Mouse (Mus musculus) activated CD4-positive, CD25-positive, alpha-beta regulatory T cell, adult 4 months (primary cell): ENCODE measurements at regions not wholly inside any gene's neighbourhood (a gene's known extent, or its start where the extent isn't known, plus 50 kb on each side); places are given as distances from the start of the nearest gene placed in this dataset.
"Not testable (repeated sequence)": the region's sequence is repeated elsewhere in the genome, so short reads cannot be mapped to it uniquely, and the experiment has no call there.

Experiments used
- ATAC-seq: one replicate; pipeline ENCODE4 v1.8.0; 2017

DNA sequence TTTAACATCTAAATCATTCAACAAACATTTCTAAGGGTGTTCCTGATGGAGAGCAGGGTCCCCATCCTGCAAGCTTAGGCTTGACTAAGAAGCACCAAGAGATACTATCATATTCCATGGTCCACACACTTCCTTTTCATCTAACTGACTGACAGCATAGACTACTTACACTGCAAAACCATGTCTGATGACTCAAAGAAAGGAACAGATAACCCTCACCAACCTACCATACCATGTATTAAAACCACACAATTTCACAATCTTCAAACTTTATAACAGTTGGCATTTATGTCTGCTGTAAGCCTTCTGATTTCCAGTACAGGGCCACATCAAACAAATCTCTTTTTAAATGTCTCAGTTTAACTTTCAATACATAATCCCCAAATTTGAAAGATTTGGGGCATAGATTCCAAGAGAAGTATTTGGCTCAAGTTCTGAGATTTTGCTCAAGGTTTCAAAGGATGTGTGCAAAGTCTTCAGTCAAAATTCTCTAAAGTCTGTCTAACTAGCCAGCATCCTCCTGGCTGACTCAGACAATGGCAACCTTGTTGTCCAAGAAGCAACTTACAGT, 962.0 kb downstream of the Ttll7 start:
- no peak for ATAC-seq

DNA sequence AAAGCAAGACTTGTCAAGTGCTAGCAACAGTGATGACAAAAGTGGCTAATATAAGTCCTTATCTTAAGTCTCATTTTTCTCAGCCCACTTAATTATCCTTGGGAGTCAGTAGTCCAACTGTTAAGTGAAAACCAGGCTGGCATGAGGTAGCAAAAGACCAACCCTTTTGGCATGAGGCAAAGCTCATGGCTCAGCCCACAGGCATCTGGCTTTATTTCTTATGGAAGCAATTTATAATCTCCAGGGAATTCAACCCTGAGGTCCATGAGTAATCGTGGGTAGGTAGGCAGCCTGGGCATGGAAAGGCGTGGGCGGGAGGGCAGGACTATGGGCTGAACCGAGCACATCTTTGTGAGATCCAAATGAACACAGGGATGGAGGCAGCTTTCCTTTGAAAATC, 950.4 kb downstream of the Ttll7 start:
- no peak for ATAC-seq

DNA sequence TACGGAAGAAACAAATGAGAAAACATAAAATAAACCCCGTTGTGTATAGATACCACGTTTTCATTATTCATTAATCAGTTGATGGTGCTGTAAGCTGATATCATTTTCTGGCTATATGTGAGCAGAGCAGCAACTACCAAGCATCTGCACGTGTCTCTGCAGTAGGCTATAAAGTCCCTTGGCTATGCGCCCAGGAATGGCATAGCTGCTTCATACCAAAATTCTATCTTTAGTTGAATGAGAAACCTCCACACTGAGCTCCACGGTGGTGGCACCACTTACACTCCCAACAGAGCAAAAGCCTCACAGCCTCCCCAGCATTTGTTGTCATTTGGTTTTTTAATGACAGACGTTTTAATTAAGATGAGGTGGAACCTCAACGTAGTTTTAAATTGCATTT, 944.4 kb downstream of the Ttll7 start:
- ATAC-seq: no peak

DNA sequence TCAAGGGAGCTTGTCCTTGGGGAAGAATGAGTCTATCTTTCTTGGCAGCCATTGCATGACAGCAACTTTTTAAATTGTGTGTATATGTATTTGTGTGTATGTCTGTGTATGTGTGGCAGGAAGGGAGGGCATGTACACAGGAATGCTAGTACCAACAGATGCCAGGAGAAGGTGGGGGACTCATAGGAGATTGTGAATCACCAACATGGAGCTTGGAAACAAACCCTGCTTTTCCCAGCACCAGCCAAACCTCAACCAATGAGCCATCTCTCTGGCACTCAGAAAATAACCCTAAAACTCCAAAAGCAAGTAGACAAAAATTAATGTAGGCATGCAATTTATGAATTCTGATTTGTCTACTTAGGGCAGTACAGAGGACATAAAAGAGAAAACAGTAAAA, 942.9 kb downstream of the Ttll7 start:
- no peak for ATAC-seq

DNA sequence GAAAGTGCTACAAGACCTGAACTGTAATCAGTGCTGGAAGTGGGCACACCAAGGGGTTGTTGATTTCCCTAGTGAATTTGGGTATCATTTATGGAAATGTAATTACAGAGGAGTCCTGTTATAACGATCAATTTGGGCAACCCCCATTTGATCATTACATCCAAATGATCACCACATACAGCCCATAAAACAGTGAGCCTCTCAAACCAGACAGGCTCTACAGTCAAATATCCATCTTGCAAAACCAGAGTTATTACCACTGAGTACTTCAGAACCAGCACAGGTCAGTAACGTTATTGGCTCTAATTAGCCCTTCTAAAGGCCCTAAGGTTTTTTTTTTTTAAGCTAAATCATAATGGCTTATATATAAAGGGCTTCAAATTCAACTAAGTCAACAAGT, 934.4 kb downstream of the Ttll7 start:
- no peak for ATAC-seq

DNA sequence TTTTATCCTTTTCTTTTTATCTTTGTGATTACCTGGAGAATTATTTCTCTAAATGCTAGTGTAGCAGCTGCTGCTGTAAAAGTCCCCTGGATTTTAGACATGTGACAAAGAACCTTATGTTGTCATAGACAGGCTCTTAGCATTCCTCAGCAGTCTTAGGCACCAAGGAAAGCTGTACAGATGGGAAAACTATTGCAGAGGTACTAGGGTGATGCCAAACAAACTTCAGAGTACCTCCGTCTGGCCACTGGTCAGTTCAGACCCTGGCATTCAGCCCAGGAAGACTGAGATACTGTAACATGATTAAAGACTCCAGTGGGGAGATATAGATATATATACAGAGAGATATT, 898.6 kb downstream of the Ttll7 start:
- no peak for ATAC-seq

DNA sequence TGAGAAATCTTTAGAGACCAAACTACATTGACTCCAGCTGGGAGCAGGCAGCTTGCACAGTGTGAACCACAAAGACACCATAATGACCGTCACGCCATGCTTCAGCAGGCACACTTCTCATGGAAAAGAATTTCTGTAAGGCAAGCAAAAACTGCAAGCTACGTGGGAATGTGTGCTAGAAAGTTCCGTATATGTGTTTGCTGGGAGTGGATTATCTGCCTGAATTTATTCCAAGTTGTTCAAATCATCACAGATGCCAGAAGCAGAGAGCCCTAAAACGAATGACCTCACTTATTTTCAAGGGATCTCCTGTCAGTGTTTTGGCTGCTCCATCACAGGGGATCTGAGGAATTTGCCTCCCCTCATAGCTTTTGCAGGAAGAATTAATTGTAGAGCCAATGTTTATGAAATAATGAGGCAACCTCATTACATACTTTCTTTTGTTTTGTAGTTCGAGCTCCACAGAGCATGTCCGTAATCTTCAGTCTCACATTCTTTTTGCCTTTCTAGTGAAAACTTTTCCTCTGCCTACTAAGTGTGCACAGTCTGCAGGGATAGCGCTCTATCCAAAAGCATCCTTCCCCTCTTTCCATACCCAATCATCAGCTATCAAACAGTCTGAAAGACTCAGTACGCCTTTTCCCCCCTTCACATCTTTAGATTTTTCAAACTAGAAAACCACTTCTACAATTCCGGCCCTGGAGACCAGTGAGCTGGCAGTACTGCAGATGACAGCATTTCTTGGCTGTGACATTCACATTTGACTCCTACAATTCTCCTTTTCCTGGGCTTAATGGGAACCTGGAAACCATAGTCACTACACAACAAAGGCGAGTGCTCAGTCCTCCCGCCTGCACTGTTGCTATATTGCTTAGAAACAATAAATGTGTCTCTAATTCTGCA, 898.0 kb downstream of the Ttll7 start:
- ATAC-seq: no peak

DNA sequence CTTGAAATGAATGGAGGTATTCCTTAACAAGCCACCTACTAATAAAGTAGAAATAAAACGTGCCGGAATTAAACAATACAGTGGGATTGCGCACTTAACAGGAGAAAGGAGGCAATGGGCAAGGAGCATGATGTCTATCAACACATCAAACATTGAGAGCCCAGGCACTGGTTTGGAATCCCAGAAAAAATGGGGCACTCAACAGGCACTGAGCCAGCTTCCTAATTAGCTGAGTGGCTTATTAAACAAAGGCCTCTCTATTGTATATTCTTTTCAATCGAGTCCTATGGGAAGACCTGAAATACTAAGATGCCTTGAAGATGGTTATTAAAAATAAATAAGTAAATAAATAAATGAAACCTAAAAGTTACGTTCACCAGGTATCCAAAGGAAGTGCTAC, 897.3 kb downstream of the Ttll7 start:
- ATAC-seq: no peak

DNA sequence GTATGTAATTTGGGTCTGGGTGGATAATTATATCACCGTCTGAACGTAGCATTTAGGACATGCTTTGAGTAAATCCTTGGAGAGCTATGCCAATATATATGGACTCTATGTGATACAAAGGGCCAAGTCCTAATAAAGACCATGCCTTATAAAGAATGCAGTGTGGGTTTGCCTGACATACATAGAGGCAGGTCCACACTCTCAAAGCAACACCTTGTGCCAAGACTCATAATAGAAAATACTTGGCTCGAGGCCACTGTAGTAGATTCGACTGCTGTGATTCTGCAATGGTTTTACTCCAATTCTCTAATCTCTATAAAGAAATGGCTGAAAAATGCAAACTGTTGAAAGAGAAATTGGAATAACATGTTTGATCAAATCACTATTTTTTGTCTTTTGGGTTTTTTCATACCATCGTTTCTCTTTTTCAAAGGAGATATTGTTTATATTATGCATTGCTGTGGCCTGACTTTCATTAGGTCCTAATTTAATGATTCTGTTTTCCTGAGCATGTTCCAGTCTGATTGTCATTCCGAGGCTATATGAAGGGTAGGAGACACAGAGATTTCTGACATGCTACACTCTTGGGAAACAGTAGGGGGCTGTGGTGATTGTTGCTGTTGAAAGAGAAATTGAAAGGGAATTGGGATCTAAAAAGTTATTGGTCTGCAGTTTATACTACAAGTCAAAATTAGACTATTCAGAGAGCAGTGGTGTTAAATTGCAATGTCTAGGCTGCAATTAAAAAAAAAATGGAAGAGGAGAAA, 884.7 kb downstream of the Ttll7 start:
- ATAC-seq: no peak

DNA sequence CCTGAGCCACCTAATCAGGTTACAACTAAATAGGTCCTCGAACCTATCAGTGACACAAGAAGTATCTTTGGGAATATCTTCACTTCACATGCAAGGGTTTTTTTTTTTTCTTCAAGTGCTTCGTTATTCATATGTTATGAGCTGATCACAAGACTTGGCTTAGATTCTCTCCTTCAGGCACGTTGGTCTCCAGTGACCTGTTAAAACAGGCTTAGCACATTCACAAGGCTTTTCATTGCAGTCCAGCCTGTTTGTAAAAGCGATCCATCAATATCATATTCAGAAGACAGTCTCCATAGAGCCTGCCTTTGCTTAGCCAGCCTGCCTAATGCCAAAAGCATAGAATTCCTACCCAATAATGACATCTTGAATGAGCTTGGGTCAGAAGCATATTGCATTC, 864.2 kb downstream of the Ttll7 start:
- ATAC-seq: no peak

DNA sequence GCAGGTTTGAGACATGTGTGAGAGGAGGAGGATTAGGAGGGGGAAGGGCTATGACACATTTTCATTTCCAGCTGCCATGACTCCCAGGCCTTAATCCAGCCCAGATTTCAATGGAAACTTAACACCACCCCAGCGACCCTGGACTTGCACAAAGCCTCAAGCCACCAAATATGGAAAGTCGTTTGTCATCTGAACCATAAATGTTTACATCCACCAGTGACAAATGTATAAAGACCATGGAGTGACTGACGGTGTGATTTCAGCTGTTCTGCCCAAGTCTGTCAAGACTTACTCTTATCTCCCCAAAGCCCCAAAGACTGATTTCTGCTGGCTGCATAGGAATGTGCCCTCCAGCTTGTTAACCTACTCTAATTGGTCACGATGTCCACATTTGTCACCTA, 855.2 kb downstream of the Ttll7 start:
- ATAC-seq: no peak

DNA sequence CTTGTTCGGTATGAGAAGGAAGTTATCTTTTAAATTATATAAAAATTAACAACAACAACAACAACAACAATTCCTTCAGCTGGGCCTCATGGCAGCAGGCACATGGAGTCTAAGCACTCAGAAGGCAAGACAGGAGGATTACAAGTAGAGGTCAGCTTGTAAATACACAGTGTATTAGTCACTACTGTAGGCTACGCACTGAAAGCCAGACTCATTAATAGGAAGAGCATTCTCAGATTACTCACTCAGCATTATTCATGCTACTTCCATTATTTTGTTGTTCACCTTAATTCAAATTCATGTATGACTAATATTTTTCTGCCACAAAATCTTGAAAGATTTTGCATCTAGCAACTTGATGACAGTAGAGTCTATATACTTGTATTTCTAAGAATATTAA, 831.6 kb downstream of the Ttll7 start:
- ATAC-seq: no peak

DNA sequence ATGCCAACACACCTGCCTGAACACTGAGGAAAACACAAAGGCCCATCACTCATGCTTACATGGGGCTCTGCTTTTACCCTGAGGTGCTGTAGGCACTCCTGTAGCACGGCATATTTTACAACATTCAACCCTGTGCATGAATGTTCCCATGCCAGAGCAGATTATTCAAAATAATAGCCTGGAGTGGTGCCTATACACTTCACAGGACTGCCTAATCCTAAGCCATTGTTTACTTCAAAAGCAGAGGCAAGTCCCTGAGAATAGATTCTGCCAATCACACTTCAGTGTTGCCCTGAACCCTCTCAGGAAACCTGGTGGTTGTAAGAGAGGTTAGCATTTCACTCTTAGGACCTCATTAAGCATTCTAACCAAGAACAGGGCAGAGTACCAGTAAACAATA, 828.1 kb downstream of the Ttll7 start:
- ATAC-seq: no peak

DNA sequence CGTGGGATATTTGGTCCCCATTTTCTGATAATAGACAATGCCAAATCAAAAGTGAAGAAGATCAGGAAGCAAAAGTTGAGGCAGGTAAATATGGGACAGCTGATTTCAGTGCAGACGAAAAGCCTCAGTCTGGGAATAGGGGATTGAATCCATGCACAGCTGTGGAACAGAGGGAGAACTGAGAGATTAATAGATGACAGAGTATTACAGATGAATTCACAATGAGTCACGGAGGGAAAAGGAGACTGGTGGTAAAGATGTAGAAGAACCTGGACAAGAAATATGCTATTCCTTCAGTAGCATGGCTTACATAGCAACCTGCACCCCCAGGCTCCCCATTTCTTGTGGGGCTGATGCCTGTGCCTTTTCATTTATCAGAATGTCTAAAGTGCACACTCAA, 810.4 kb downstream of the Ttll7 start:
- no peak for ATAC-seq

DNA sequence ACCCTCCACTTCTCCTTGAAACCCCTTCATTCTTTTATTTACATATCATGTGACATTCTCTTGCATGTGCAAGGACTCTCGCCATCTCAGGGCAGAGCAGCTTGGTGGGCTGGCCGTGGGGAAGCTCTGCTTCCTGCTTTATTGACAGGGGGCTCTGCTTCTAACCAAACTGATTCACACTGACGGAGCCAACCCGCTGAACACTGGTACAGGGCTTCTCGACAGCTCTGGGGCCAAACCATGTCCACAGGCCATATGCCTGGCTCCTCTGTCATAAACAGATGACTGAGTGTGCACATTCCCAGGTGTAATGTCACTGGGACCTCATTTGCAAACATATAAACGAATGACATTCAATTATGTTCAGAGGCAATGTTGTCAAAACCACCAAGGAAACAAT, 800.7 kb downstream of the Ttll7 start:
- ATAC-seq: no peak

DNA sequence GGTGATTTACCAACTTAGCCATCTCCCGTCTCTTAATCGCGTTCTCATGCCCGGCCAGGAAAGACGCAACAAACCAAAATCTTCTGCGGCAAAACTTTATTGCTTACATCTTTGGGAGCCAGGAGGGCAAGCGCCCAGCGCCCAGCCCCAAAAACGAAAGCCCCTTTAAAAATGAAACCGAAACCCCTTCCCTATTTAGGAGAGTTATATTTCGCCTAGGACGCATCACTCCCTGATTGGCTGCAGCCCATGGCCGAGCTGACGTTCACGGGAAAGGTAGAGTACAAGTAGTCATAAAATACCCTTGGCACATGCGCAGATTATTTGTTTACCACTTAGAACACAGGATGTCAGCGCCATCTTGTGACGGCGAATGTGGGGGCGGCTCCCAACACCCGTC, 783.3 kb downstream of the Ttll7 start:
- ATAC-seq: not testable (repeated sequence)

DNA sequence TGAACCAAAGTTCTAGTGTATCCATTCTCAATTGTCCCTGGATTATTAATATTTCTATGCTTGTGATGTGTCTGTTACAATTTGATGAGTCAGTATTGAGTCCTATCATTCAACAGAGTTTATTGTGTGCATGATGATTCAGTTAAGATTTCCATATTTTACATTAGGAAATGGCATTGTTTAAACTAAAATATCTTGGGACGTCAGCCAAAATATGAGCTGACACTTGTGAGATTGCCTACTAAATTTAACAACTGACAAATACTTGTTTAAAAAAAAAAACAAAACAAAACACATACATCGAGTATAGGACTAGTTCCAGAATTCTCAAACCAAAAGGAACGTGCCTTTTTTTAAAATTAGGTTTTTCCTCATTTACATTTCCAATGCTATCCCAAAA, 779.0 kb downstream of the Ttll7 start:
- ATAC-seq: no peak

DNA sequence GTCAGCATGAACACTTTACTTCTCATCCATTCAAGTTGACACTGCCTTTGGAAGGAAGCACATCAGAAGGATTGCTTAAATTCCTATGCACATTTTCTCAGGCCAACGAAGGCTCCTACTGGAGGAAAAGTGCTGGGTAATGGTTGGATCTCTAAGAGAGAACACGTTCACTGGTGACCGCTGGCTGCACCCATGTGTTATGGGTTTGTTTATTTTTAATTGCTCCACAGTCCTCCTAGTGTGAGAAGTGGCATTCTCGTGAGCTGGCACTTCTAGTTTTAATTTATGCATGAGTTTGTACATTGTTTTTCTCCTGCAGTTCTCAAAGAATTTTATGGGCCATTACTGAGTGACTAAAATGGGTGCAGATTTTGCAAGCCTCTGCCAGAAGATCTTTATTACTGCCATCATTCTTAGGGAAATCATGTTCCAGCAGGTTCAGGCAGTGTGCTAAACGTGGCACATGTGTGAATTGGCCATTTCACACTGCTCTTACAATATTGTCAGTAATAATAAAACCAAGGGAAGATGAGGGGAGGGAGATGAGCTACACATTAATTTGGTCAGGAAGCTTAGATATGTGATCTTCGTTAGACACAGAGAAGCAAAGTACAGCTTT, 731.6 kb downstream of the Ttll7 start:
- ATAC-seq: no peak

DNA sequence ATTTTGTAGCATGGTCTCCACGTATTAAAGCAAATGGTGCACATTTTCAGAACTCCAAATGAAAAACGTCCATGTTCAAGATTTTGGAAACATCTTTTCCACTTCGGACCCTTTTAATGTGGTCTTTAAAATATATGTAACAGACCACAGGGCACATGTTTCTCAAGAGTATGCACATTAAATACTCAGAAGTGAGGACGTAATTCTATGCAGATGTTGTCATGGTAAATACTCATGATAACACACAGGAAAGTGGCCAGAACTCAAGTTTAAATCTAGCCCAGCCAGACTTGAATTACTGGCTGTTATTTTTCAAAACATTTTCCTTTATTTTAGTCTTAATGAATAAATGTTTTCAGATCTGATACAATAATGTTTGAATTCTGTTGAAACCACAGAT, 719.7 kb downstream of the Ttll7 start:
- ATAC-seq: no peak

DNA sequence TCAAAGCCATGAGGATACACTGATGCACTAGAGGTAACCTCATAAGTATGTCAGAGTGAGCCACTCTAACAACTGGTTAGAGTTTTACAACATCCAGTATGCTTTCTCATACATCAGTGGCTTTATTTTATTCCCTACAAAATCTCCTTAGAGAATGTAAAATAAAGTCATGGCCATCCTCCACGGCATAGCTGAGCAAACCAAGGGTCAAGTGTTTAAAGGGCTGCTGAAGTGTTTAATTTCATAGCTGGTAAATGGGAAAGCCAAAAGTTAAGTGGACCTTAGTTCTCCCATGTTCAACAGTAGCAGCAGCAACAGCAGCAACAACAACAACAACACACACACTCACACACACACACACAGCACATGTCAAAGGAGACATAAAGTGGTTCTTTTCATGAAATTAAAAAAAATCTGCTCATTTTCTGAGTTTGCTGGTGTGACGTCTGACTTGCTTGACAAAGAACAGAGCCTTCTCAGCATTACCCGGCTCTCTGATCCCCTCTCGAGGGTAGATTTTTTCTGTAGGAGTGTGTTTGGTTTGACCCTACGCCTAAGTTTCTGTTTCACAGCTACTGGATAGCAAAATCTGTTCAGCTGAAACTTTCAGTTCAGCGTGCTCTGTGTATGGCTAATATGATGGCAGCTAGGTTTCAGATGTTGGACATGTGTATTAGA, 693.3 kb downstream of the Ttll7 start:
- ATAC-seq: no peak

DNA sequence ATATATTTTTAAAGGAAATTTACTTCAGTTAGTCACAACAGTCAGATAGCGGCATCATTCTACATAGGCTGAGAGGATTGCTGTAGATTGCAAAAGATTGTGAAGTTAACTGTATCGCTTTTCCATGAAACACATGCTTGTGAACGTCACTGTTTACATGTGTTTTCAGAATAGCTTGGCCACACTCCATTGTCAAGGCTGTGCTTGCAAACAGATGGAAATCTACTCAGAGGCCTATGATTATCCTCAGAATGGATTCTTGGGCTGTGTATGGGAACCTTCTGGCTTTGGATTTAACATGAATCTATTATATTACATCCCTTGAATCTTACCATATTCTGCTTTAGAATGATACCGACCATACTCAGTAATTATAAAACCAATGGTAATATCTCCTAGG, 690.1 kb downstream of the Ttll7 start:
- ATAC-seq: no peak

DNA sequence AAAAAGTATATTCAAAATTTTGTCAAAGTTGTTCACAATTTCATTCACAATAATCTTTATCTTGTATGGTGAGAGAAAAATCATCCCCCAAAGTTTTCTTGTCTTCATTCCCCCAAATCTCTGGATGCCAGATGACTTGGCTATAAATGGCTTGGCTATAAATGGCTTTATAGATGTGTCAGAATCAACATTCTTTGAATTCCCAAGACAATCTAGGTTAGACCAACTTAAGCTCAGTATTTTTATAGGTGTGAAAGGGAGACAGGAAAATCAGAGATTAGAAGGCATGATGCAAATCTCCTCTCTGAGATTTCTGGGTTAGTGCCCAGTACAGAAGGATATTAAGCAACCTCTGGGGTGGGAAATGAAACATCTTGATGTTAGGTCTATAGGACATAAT, 685.4 kb downstream of the Ttll7 start:
- no peak for ATAC-seq

DNA sequence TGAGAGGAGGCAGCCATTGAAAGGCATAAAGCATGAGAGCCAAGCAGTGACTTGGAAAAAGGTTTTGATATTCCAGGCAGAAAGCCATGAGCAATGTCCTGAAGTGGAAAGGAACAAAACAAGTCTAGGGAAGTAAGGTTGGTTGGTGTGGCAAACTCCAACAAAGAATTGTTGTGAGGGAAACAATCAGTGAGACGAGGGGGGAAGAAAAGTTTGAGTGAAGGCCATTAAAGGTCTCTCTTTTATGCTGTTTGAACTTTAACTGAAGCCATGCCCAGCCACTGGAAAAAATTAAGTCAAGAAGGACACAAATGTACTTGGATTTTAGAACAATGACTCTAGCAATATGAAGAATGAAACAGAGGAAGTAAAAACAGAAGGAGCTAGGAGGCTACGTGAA, 680.0 kb downstream of the Ttll7 start:
- no peak for ATAC-seq
